Mouse (Mus musculus) spleen, adult 2 months (tissue): ENCODE measurements at regions not wholly inside any gene's neighbourhood (a gene's known extent, or its start where the extent isn't known, plus 50 kb on each side); places are given as distances from the start of the nearest gene placed in this dataset.

Experiments used
- DNase-seq, 2 experiments: peaks; one replicate each; pipeline versions ENCODE4 v3.0.0 to v3.0.0-alpha.2; 2012 to 2021; ENCODE audit warnings: low spot score in 2 of 2, low read depth in 1 of 2
- H3K27ac ChIP-seq: fragments of 200-500 bp; 2 replicates; pipeline ENCODE4 v1.5.1; 2012; ENCODE audit warnings: low read length, inconsistent platforms; ENCODE audit not compliant: insufficient read depth
- H3K27me3 ChIP-seq: fragments of 200-500 bp; 2 replicates; pipeline ENCODE4 v1.6.1; 2012; ENCODE audit warnings: mild to moderate bottlenecking, moderate library complexity, low read length, inconsistent platforms; ENCODE audit not compliant: control insufficient read depth, insufficient read depth
- H3K36me3 ChIP-seq: fragments of 200-500 bp; 2 replicates; pipeline ENCODE4 v1.6.1; 2012; ENCODE audit warnings: mild to moderate bottlenecking, low read length, inconsistent platforms; ENCODE audit not compliant: control insufficient read depth, insufficient read depth
- H3K4me1 ChIP-seq: fragments of 200-500 bp; 2 replicates; pipeline ENCODE4 v1.6.1; 2011; ENCODE audit warnings: inconsistent platforms; ENCODE audit not compliant: control insufficient read depth, insufficient read depth, insufficient read length
- H3K4me3 ChIP-seq: fragments of 200-500 bp; 2 replicates; pipeline ENCODE4 v1.5.1; 2011; ENCODE audit warnings: mild to moderate bottlenecking, inconsistent platforms; ENCODE audit not compliant: insufficient read depth, insufficient read length; ENCODE audit errors: extremely low read depth
- CTCF ChIP-seq: fragments of 200-500 bp; IDR thresholded peaks from 2 replicates; pipeline ENCODE4 v1.5.1; 2011; ENCODE audit warnings: mild to moderate bottlenecking, inconsistent platforms; ENCODE audit not compliant: insufficient read depth, insufficient read length, insufficient replicate concordance; ENCODE audit errors: extremely low read depth
- POLR2A ChIP-seq: fragments of 200-500 bp; IDR thresholded peaks from 2 replicates; pipeline ENCODE4 v1.6.1; 2011; ENCODE audit warnings: low read depth, low read length, inconsistent platforms
- WGBS: fragments of 180-500 bp; shearing (Covaris S2); methylation state at CpG from one replicate; pipeline ENCODE4 v1.1.7; 2018; 5-methylcytosine and 5-hydroxymethylcytosine counted together

GRCm38 (mm10) chr17:84006748-84007147 is 159.0 kb upstream of the Haao start:
- Histone ChIP-seq H3K36me3 (no peaks in the 10 kb centered on the region), H3K27ac (no peak overlapping the region), H3K4me1 (peaks cover 33% of the 10 kb centered on the region; the same call in 1 of the 2 replicates), H3K4me3 (no peak overlapping the region), H3K27me3 (no peaks in the 10 kb centered on the region)
- no peak for DNase-seq
- no peak for TF ChIP-seq CTCF
- no peak for TF ChIP-seq POLR2A
- 38% methylated on average over 9 of the region's 9 CpGs for WGBS

GRCm38 (mm10) chr17:84004237-84004636 is 156.5 kb upstream of the Haao start:
- no peaks in the 10 kb centered on the region for H3K36me3 ChIP-seq
- H3K4me3 ChIP-seq, result no peak overlapping the region
- H3K27me3 ChIP-seq, result no peaks in the 10 kb centered on the region
- peak overlapping the region; percentile 80 for H3K27ac ChIP-seq
- TF ChIP-seq CTCF, result no peak
- peak; percentile 60 to 67 for DNase-seq
- WGBS, result 9% methylated on average over 6 of the region's 6 CpGs
- H3K4me1 ChIP-seq, result peaks cover 29% of the 10 kb centered on the region; the same call in 1 of the 2 replicates

- no peaks in the 10 kb centered on the region for H3K27me3 ChIP-seq
- peaks cover 27% of the 10 kb centered on the region; the same call in 1 of the 2 replicates for H3K4me1 ChIP-seq
- no peak overlapping the region for H3K4me3 ChIP-seq
- whole genome bisulfite sequencing, result 66% methylated on average over 9 of the region's 9 CpGs
- TF ChIP-seq POLR2A (no peak), CTCF (no peak)
- DNase-seq, result no peak
- no peaks in the 10 kb centered on the region for H3K36me3 ChIP-seq
- H3K27ac ChIP-seq, result peak overlapping the region; percentile 80
These were observed 155.9 kb upstream of the Haao start for GRCm38 (mm10) chr17:84003489-84004234.

- TF ChIP-seq CTCF (no peak), POLR2A (no peak)
- peaks cover 21% of the 10 kb centered on the region; the same call in 1 of the 2 replicates for H3K4me1 ChIP-seq
- no peaks in the 10 kb centered on the region for H3K27me3 ChIP-seq
- no peak overlapping the region for H3K27ac ChIP-seq
- no peak overlapping the region for H3K4me3 ChIP-seq
- 84% methylated on average over 6 of the region's 6 CpGs for WGBS
- H3K36me3 ChIP-seq, result no peaks in the 10 kb centered on the region
- no peak for DNase-seq
These were observed 155.2 kb upstream of the Haao start for GRCm38 (mm10) chr17:84002939-84003338.

GRCm38 (mm10) chr17:84002327-84002726 is 154.6 kb upstream of the Haao start:
- H3K4me3 ChIP-seq, result no peak overlapping the region
- H3K27me3 ChIP-seq, result no peaks in the 10 kb centered on the region
- TF ChIP-seq CTCF (no peak), POLR2A (no peak)
- H3K4me1 ChIP-seq, result peaks cover 21% of the 10 kb centered on the region; the same call in 1 of the 2 replicates
- H3K27ac ChIP-seq, result no peak overlapping the region
- WGBS, result 97% methylated on average over 16 of the region's 16 CpGs
- no peaks in the 10 kb centered on the region for H3K36me3 ChIP-seq
- no peak for DNase-seq

- no peak overlapping the region for H3K27ac ChIP-seq
- 80% methylated on average over 6 of the region's 6 CpGs for WGBS
These were observed 152.4 kb upstream of the Haao start for GRCm38 (mm10) chr17:84000115-84000514.

GRCm38 (mm10) chr17:83998972-83999545 is 151.3 kb upstream of the Haao start:
- H3K27ac ChIP-seq, result no peak overlapping the region
- DNase-seq, result no peak

More at GRCm38 (mm10) chr17:84000115-84000514, 152.4 kb upstream of the Haao start:
- DNase-seq, result no peak
- Histone ChIP-seq H3K4me3 (no peak overlapping the region), H3K4me1 (peaks cover 18% of the 10 kb centered on the region; the same call in 1 of the 2 replicates), H3K36me3 (no peaks in the 10 kb centered on the region), H3K27me3 (no peaks in the 10 kb centered on the region)
- TF ChIP-seq POLR2A (no peak), CTCF (no peak)

More at GRCm38 (mm10) chr17:83998972-83999545, 151.3 kb upstream of the Haao start:
- peaks cover 8% of the 10 kb centered on the region; the same call in 1 of the 2 replicates for H3K4me1 ChIP-seq
- H3K36me3 ChIP-seq, result no peaks in the 10 kb centered on the region
- TF ChIP-seq CTCF, result no peak
- no peak for TF ChIP-seq POLR2A
- H3K27me3 ChIP-seq, result no peaks in the 10 kb centered on the region
- H3K4me3 ChIP-seq, result no peak overlapping the region
- 69% methylated on average over 10 of the region's 10 CpGs for WGBS
